Mouse (Mus musculus) bone marrow macrophage, adult 2 months (primary cell): ENCODE data around the gene 1700024G13Rik. TPM values are rescaled to one million over a fixed set of nuclear protein-coding genes. Genes with fewer than 3 reads are reported as not detected.

ENCODE experiments used
- H3K27ac ChIP-seq: 2 replicates; pipeline ENCODE4 v1.5.1; 2012; ENCODE audit warnings: low read depth, low read length; ENCODE audit not compliant: insufficient read depth
- H3K4me1 ChIP-seq: 2 replicates; pipeline ENCODE4 v1.6.1; 2012; ENCODE audit warnings: low read length; ENCODE audit not compliant: control insufficient read depth, insufficient read depth
- H3K4me3 ChIP-seq: 2 replicates; pipeline ENCODE4 v1.5.1; 2012; ENCODE audit warnings: mild to moderate bottlenecking, low read length, moderate library complexity; ENCODE audit not compliant: insufficient read depth
- CTCF ChIP-seq: IDR thresholded peaks from 2 replicates; pipeline ENCODE4 v1.5.1; 2012; ENCODE audit warnings: low read depth, mild to moderate bottlenecking, low read length, moderate library complexity
- POLR2A ChIP-seq: IDR thresholded peaks from 2 replicates; pipeline ENCODE4 v1.6.1; 2012; ENCODE audit warnings: mild to moderate bottlenecking, low read depth, low read length, borderline replicate concordance
- polyA plus RNA-seq: library from polyadenylated mRNA; stranded (reverse); fragments of >200 nt; gene quantifications from 2 replicates; pipeline ENCODE4 v1.2.4, GENCODE M21; 2012; ENCODE audit not compliant: missing spikeins, insufficient read depth, insufficient read length

The 1700024G13Rik gene
- polyA plus RNA-seq, 1 experiment, result not detected

DNA sequence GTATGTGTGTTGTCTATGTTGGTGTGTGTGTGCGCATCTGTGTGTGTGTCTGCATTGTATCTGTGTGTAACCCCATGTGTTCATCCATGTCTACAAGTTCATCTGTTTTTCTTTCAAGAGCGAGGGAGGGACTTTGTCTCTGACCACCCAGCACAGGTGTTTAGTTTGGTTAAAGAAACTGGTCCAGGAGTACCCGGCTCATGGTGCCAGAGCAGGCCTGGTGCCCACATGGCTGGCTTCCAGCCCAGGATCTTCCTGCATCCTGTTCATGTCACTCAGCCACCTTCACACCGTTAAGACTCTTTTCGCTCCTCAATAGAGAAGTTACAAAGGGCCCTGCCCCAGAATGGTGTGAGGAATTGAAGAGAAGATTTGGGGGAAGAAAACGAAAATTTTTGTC is 52.2 kb downstream of the 1700024G13Rik start:
- Histone ChIP-seq H3K4me3 (no peak overlapping the region), H3K4me1 (no peaks in the 10 kb centered on the region), H3K27ac (no peak overlapping the region)
- TF ChIP-seq POLR2A (no peak), CTCF (no peak)

DNA sequence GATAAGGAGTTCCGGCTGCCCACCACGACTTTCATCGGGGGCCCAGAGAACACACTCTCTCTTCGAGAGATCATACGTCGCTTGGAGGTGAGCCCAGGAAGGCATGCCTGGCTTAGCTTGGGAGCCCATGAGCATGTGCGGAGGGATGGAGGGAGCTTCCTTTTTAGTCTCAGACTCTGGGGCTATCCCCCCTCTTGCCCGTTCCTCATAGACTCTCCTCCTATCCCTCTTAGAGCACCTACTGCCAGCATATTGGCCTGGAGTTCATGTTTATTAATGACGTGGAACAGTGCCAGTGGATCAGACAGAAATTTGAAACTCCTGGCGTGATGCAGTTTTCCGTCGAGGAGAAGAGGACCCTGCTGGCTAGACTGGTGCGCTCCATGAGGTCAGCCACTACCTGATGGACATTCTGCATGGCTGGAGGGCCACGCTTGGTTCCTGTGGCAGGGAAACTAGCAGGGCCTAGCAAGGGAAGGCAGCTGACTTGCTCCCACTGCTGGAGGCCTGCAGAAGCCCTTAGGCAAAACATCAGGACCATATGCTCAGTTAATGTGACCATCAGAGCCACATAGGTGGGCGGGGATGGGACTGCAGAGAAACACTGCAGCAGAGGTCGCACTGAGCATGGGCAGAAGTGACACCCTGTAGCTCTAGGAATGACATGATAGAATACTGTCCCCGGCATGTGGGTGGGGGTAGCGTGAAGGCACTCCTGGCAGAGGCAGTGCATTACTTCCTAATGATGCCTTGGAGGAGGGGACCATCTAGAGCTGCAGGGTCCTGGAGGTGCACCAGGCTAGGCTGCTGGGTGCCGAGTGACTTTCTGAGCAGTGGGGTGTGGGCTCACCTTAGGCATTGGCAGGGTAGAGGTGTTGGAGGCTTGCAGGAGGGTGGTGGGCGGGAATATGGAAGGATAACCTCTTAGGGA is 55.4 kb downstream of the 1700024G13Rik start:
- H3K4me3 ChIP-seq, result no peak overlapping the region
- TF ChIP-seq CTCF (no peak), POLR2A (no peak)
- H3K27ac ChIP-seq, result no peak overlapping the region
- H3K4me1 ChIP-seq, result no peaks in the 10 kb centered on the region

DNA sequence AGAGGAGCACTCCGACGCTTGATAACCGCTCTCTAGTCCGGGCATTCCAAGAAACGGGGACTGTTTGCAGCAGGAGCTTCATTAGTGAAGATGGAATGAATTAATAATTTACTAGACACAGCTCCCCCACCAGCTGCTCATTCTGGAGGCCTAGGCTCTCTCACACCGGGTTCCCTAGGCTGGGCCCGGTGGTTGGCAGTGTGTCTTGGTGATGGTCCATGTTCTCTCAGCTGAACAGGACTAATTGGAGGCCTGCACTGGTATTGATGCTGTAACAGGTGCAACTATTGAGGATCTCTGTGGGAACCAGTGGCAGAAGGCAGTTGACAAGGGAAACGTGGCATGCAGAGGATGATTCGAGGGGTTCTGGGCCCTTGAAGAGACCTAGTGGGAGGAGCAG is 60.8 kb downstream of the 1700024G13Rik start:
- TF ChIP-seq POLR2A, result no peak
- TF ChIP-seq CTCF, result no peak
- Histone ChIP-seq H3K4me1 (0 out of 2 replicates have a peak, but pooled peaks cover under 1% of the 10 kb centered on the region), H3K27ac (no peak overlapping the region), H3K4me3 (no peak overlapping the region)

Other genes starting within 250 kb of the 1700024G13Rik start
- gene Msmb, start 246.4 kb downstream of the 1700024G13Rik start, polyA plus RNA-seq, result not detected in 2 replicates
- gene Ncoa4, start 228.5 kb downstream of the 1700024G13Rik start, polyA plus RNA-seq, result 173 and 209 TPM in 2 replicates
- 35.2 and 40.5 TPM in 2 replicates for gene Timm23, start 186.5 kb downstream of the 1700024G13Rik start, polyA plus RNA-seq
- 23.3 TPM in 2 replicates for gene Parg, start 186.4 kb downstream of the 1700024G13Rik start, polyA plus RNA-seq
- gene Ogdhl, start 66.4 kb downstream of the 1700024G13Rik start, polyA plus RNA-seq, result not detected in 2 replicates
- not detected in 2 replicates for gene Slc18a3, start 76.5 kb upstream of the 1700024G13Rik start, polyA plus RNA-seq
- not detected in 2 replicates for gene Chat, start 77.6 kb upstream of the 1700024G13Rik start, polyA plus RNA-seq
- gene Ercc6, start 125.1 kb upstream of the 1700024G13Rik start, polyA plus RNA-seq, result 5.9 and 6.1 TPM in 2 replicates
- gene Prrxl1, start 211.0 kb upstream of the 1700024G13Rik start, polyA plus RNA-seq, result not detected in 2 replicates